Mouse (Mus musculus): ENCODE measurements around the gene Zbtb48. TPM values are rescaled to one million over a fixed set of nuclear protein-coding genes. Genes with fewer than 3 reads are reported as not detected.
A peak's percentile ranks its signal among the peaks of the same experiment; 100 is the strongest.

The Zbtb48 gene
- total and polyA plus RNA-seq, 3 experiments, result 4.3 to 8.8 (median 5.6) TPM

GRCm38 (mm10) chr4:152070494-152071396 is 43.3 kb upstream of the Zbtb48 start:
- intact Hi-C loops (cut with DNase I), result no loop called here
- Histone ChIP-seq H3K9ac (ENCODE audit: low read depth, low read length) (no peak overlapping the region), H3K4me3 (no peak overlapping the region), H3K4me1 (ENCODE audit: control insufficient read depth, insufficient read depth, low read length) (peaks cover 5% of the 10 kb centered on the region), H3K36me3 (ENCODE audit: control insufficient read depth, insufficient read depth, low read length) (no peaks in the 10 kb centered on the region), H3K79me2 (replicated peaks; ENCODE audit: control insufficient read depth, insufficient read depth, low read length) (no peaks in the 10 kb centered on the region), H3K27me3 (ENCODE audit: control insufficient read depth, insufficient read depth, low read length) (no peaks in the 10 kb centered on the region), H3K27ac (no peak overlapping the region)
- TF ChIP-seq POLR2A (IDR thresholded peaks at IDR 0.05; ENCODE audit: insufficient read depth, low read depth, low read length) (no peak), EP300 (IDR thresholded peaks at IDR 0.05; ENCODE audit: insufficient read depth, low read depth, low read length) (no peak), CTCF (IDR thresholded peaks at IDR 0.05) (no peak)
- WGBS, result 77% methylated on average over 11 of the region's 11 CpGs
- DNase-seq, result no peak

- H3K27ac ChIP-seq, result no peak overlapping the region
- no peak for DNase-seq
- WGBS, result 82% methylated on average over 3 of the region's 3 CpGs
- H3K4me3 ChIP-seq, result no peak overlapping the region
- no peak for TF ChIP-seq EP300 (IDR thresholded peaks at IDR 0.05; ENCODE audit: insufficient read depth, low read depth, low read length)
- no peak for TF ChIP-seq POLR2A (IDR thresholded peaks at IDR 0.05; ENCODE audit: insufficient read depth, low read depth, low read length)
- TF ChIP-seq CTCF (IDR thresholded peaks at IDR 0.05), result no peak
- no peaks in the 10 kb centered on the region for H3K79me2 ChIP-seq (replicated peaks; ENCODE audit: control insufficient read depth, insufficient read depth, low read length)
- peaks cover 5% of the 10 kb centered on the region for H3K4me1 ChIP-seq (ENCODE audit: control insufficient read depth, insufficient read depth, low read length)
- H3K9ac ChIP-seq (ENCODE audit: low read depth, low read length), result no peak overlapping the region
- intact Hi-C loops (cut with DNase I), result no loop called here
- no peaks in the 10 kb centered on the region for H3K27me3 ChIP-seq (ENCODE audit: control insufficient read depth, insufficient read depth, low read length)
- H3K36me3 ChIP-seq (ENCODE audit: control insufficient read depth, insufficient read depth, low read length), result no peaks in the 10 kb centered on the region
Observed at GRCm38 (mm10) chr4:152069245-152069644, 41.8 kb upstream of the Zbtb48 start.

- H3K36me3 ChIP-seq (ENCODE audit: control insufficient read depth, insufficient read depth, low read length), result no peaks in the 10 kb centered on the region
- intact Hi-C loops (cut with DNase I), result no loop called here
- H3K79me2 ChIP-seq (replicated peaks; ENCODE audit: control insufficient read depth, insufficient read depth, low read length), result no peaks in the 10 kb centered on the region
- H3K4me3 ChIP-seq, result no peak overlapping the region
- no peak overlapping the region for H3K27ac ChIP-seq
- no peak overlapping the region for H3K9ac ChIP-seq (ENCODE audit: low read depth, low read length)
- WGBS, result 72% methylated on average over 6 of the region's 6 CpGs
- peak in 1 of 2 experiments; percentile 60 for DNase-seq
- no peaks in the 10 kb centered on the region for H3K27me3 ChIP-seq (ENCODE audit: control insufficient read depth, insufficient read depth, low read length)
- TF ChIP-seq POLR2A (IDR thresholded peaks at IDR 0.05; ENCODE audit: insufficient read depth, low read depth, low read length) (no peak), EP300 (IDR thresholded peaks at IDR 0.05; ENCODE audit: insufficient read depth, low read depth, low read length) (no peak), CTCF (IDR thresholded peaks at IDR 0.05) (no peak)
- H3K4me1 ChIP-seq (ENCODE audit: control insufficient read depth, insufficient read depth, low read length), result peaks cover 5% of the 10 kb centered on the region
Observed at GRCm38 (mm10) chr4:152068166-152068724, 40.8 kb upstream of the Zbtb48 start.

- H3K4me1 ChIP-seq (ENCODE audit: control insufficient read depth, insufficient read depth, low read length), result peaks cover 1% of the 10 kb centered on the region
- no peak overlapping the region for H3K27ac ChIP-seq
- no peak for TF ChIP-seq POLR2A (IDR thresholded peaks at IDR 0.05; ENCODE audit: insufficient read depth, low read depth, low read length)
- no peak for TF ChIP-seq CTCF (IDR thresholded peaks at IDR 0.05)
- TF ChIP-seq EP300 (IDR thresholded peaks at IDR 0.05; ENCODE audit: insufficient read depth, low read depth, low read length), result no peak
- no peak overlapping the region for H3K9ac ChIP-seq (ENCODE audit: low read depth, low read length)
- no peak overlapping the region for H3K4me3 ChIP-seq
- H3K27me3 ChIP-seq (ENCODE audit: control insufficient read depth, insufficient read depth, low read length), result no peaks in the 10 kb centered on the region
- intact Hi-C loops (cut with DNase I), result no loop called here
- H3K36me3 ChIP-seq (ENCODE audit: control insufficient read depth, insufficient read depth, low read length), result no peaks in the 10 kb centered on the region
- DNase-seq, result no peak
- H3K79me2 ChIP-seq (replicated peaks; ENCODE audit: control insufficient read depth, insufficient read depth, low read length), result no peaks in the 10 kb centered on the region
Observed at GRCm38 (mm10) chr4:152067280-152067679, 39.8 kb upstream of the Zbtb48 start.

GRCm38 (mm10) chr4:152062390-152063110 is 35.1 kb upstream of the Zbtb48 start:
- Histone ChIP-seq H3K36me3 (ENCODE audit: control insufficient read depth, insufficient read depth, low read length) (no peaks in the 10 kb centered on the region), H3K27me3 (ENCODE audit: control insufficient read depth, insufficient read depth, low read length) (no peaks in the 10 kb centered on the region), H3K9ac (ENCODE audit: low read depth, low read length) (no peak overlapping the region), H3K27ac (peak overlapping the region; percentile 9), H3K79me2 (replicated peaks; ENCODE audit: control insufficient read depth, insufficient read depth, low read length) (no peaks in the 10 kb centered on the region), H3K4me3 (no peak overlapping the region), H3K4me1 (ENCODE audit: control insufficient read depth, insufficient read depth, low read length) (no peaks in the 10 kb centered on the region; the same call in 1 of the 2 replicates)
- intact Hi-C loops (cut with DNase I), result no loop called here
- TF ChIP-seq EP300 (IDR thresholded peaks at IDR 0.05; ENCODE audit: insufficient read depth, low read depth, low read length) (0 out of 2 replicates have a peak, but pooled peaks have one; percentile 7), CTCF (IDR thresholded peaks at IDR 0.05) (no peak)
- peak in 1 of 2 experiments; percentile 66 for DNase-seq
- WGBS, result 59% methylated on average over 9 of the region's 9 CpGs

Measured in heart, adult 2 months (tissue).